Mouse (Mus musculus): ENCODE data around the gene 4833439L19Rik.

4833439L19Rik gene

DNA sequence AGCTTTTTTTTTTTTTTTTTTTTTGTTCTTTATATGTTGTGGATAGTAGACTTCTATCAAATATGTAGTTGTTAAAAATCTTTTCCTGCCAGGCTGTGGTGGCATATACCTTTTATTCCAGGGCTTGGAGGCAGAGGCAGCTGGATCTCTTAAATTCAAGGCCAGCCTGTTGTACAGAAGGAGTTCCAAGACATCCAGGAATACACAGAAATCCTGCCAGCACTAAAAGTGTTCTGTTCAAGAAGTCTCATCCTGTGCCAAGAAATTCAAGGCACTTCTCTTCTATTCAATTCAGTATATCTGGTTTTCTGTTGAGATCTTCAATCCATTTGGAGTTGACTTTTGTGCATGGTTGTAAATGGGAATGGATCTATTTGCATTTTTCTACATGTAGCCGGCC, 59.3 kb downstream of the 4833439L19Rik start:
- no peak for DNase-seq

GRCm38 (mm10) chr13:54504611-54505260, 60.5 kb downstream of the 4833439L19Rik start:
- peak; percentile 12 for DNase-seq

GRCm38 (mm10) chr13:54503604-54504521, 61.4 kb downstream of the 4833439L19Rik start, which contains the start of gene Simc1:
TSS of gene Simc1 (plus strand) at chr13:54503779.
- peak; percentile 76 for DNase-seq

- no peak for DNase-seq
Measured at GRCm38 (mm10) chr13:54503278-54503603, 62.0 kb downstream of the 4833439L19Rik start.

DNA sequence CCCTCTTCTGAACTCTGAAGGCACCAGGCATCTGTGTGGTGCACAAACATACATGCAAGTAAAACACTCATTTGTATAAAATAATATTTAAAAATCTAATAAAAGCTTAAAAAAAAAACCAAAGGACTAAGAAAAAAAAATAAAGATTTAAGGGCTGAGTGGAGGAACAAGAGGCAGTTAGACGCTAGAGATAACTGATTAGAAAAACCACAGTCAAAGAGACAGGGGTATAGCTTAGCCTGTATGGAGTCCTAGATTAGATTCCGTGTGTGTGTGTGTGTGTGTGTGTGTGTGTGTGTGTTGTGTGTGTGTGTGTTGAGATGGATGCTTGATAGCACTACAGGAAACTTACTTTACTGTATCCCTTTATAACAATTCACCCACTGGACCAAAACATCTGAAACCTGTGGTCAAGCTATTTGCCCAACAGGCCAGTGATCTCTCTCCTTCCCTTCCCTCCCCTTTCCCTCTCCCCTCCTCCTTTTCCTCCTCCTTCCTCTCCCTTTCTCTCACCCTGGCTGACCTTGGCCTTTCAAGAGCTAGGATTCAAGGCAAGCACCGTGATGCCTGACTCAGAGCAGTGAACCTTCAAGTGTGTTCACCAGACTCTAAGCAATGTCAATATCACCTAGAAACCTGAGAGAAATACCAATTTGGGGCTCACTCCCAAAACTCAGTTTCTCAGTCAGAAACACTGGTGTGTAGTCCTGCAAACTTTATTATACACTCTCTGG, 63.1 kb downstream of the 4833439L19Rik start:
- no peak for DNase-seq

DNA sequence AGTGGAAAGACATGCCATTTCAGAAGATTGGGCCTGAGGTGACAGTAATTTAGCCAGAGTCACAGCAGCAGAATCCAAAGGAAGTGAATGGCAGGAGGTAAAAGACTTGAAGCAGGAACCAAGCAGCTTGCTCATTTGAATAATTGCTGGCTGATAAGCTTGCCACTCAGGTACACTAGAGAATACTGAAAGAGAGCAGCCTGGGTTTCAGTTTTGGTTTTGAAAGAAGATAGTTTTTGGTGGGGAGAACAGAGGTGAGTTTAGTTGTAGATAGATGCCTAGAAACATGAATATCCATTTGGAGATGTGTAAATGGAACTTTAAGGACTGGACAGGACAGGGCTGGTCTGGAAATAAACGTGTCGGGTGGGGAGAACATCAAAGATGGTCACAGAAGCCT, 63.9 kb downstream of the 4833439L19Rik start:
- no peak for DNase-seq
